Mouse (Mus musculus): ENCODE measurements around the gene Tubb5.

- TF ChIP-seq POLR2A (IDR thresholded peaks at IDR 0.05; ENCODE audit: borderline replicate concordance, extremely low read depth, low read depth, low read length), result no peak
- no peak for TF ChIP-seq CTCF (IDR thresholded peaks at IDR 0.05; ENCODE audit: insufficient read depth, low read length)
These were observed 31.4 kb upstream of the Tubb5 start for GRCm38 (mm10) chr17:35869346-35870067.

All from lung, adult 2 months (tissue).